ENCODE assay signal across 8 mouse cellular contexts in genomic region chr5:140701661-140702060, GRCm38 (mm10). TPM values are rescaled to one million over a fixed set of nuclear protein-coding genes. Genes with fewer than 3 reads are reported as not detected.
DNase-seq lines count a peak whose midpoint lies in the region; ATAC-seq and TF ChIP-seq lines count a peak whose summit lies in the region.

No protein-coding gene starts in this region.

- no peak for TF ChIP-seq EP300 in liver, postnatal 0 days (IDR thresholded peaks at IDR 0.05; ENCODE audit: low read depth)

- peak overlapping the region; percentile 73 for H3K9ac ChIP-seq in liver, postnatal 0 days (replicated peaks)

- peaks cover 33% of the 10 kb centered on the region for H3K36me3 ChIP-seq in hindbrain, embryonic 10.5 days
- no peaks in the 10 kb centered on the region; the same call in 1 of the 2 replicates for H3K36me3 ChIP-seq in liver, postnatal 0 days (replicated peaks; ENCODE audit: insufficient read depth, low read length)

- no peaks in the 10 kb centered on the region for H3K27me3 ChIP-seq in hindbrain, embryonic 10.5 days (ENCODE audit: insufficient read depth, poor library complexity, severe bottlenecking)
- no peaks in the 10 kb centered on the region for H3K27me3 ChIP-seq in liver, postnatal 0 days (ENCODE audit: insufficient read depth, low read length)

- 0% methylated on average over 25 of the region's 25 CpGs for WGBS in hindbrain, embryonic 10.5 days
- under 1% methylated on average over 25 of the region's 25 CpGs for WGBS in liver, postnatal 0 days (ENCODE audit: insufficient replicate concordance)

- intact Hi-C loops in left cerebral cortex, postnatal 36 days (cut with DNase I), result no loop called here

- no peaks in the 10 kb centered on the region for H3K9me3 ChIP-seq in hindbrain, embryonic 10.5 days
- H3K9me3 ChIP-seq in liver, postnatal 0 days (ENCODE audit: low read length), result no peaks in the 10 kb centered on the region

- peak overlapping the region; percentile 95 for H3K4me3 ChIP-seq in layer of hippocampus, adult 2 months
- peak overlapping the region; percentile 83 for H3K4me3 ChIP-seq in hindbrain, embryonic 10.5 days
- H3K4me3 ChIP-seq in liver, postnatal 0 days (ENCODE audit: low read depth, low read length), result peak overlapping the region; percentile 74

- DNase-seq in layer of hippocampus, adult 2 months (ENCODE audit: low spot score in 2 of 2), result no peak
- no peak for DNase-seq in layer of hippocampus, adult 9-11 months
- DNase-seq in adipocyte (ENCODE audit: low spot score), result peak; percentile 44
- no peak for DNase-seq in hindbrain, embryonic 10.5 days (ENCODE audit: low spot score)
- DNase-seq in liver, postnatal 0 days, result no peak
- DNase-seq in ovary, postnatal 10 days (ENCODE audit: low spot score), result no peak
- DNase-seq in left cerebral cortex, postnatal 36 days (ENCODE audit: low spot score in 2 of 2), result no peak

- TF ChIP-seq CTCF in layer of hippocampus, adult 2 months (conservative IDR thresholded peaks at IDR 0.05), result no peak
- no peak for TF ChIP-seq CTCF in liver, postnatal 0 days (IDR thresholded peaks at IDR 0.05; ENCODE audit: low read depth)

- peak; percentile 1 for ATAC-seq in liver, postnatal 0 days
- no peak; the same call in 1 of the 2 replicates for ATAC-seq in cerebellum, adult (ENCODE audit: insufficient number of reproducible peaks, low FRiP score, low TSS enrichment)

- H3K4me2 ChIP-seq in liver, postnatal 0 days (ENCODE audit: low read depth, low read length), result peak overlapping the region; percentile 98

- H3K4me1 ChIP-seq in hindbrain, embryonic 10.5 days (replicated peaks), result peaks cover 64% of the 10 kb centered on the region
- peaks cover 42% of the 10 kb centered on the region for H3K4me1 ChIP-seq in liver, postnatal 0 days (ENCODE audit: insufficient read depth)

- peak overlapping the region; percentile 98 for H3K27ac ChIP-seq in layer of hippocampus, adult 2 months
- H3K27ac ChIP-seq in hindbrain, embryonic 10.5 days, result peak overlapping the region; percentile 94
- peak overlapping the region; percentile 76 for H3K27ac ChIP-seq in liver, postnatal 0 days (ENCODE audit: low read depth)

RNA-seq across cellular contexts. Expression of gene Iqce, which starts 0.5 kb away (rescaled TPM):
- 10 to 100 TPM; 46.2 to 57.9 TPM for total RNA-seq in layer of hippocampus, adult 2 months (2021)
- polyA plus RNA-seq in hindbrain, embryonic 10.5 days (2016; fragmentation: Nextera tagmentation; extraction: Ambion mirVana), result 24.5 and 29.1 TPM in 2 replicates
- polyA plus RNA-seq in liver, postnatal 0 days (2015; fragmentation: Nextera tagmentation; extraction: Ambion mirVana), result 3.6 and 4.2 TPM in 2 replicates
- total RNA-seq in left cerebral cortex, postnatal 36 days (2021), result 10 to 100 TPM; 44.6 to 60.1 TPM

RNA-seq across cellular contexts. Expression of gene Brat1, which starts 3.1 kb away (rescaled TPM):
- total RNA-seq in layer of hippocampus, adult 2 months (2021), result 10 to 100 TPM; 20.2 to 21.1 TPM
- polyA plus RNA-seq in hindbrain, embryonic 10.5 days (2016; fragmentation: Nextera tagmentation; extraction: Ambion mirVana), result 24.6 and 25.1 TPM in 2 replicates
- 4.7 and 4.9 TPM in 2 replicates for polyA plus RNA-seq in liver, postnatal 0 days (2015; fragmentation: Nextera tagmentation; extraction: Ambion mirVana)
- 10 to 100 TPM; 20.4 to 21.9 TPM for total RNA-seq in left cerebral cortex, postnatal 36 days (2021)

RNA-seq across cellular contexts. Expression of gene Amz1, which starts 22.3 kb away (rescaled TPM):
- total RNA-seq in layer of hippocampus, adult 2 months (2021), result 10 to 100 TPM; 13.8 to 13.9 TPM
- polyA plus RNA-seq in hindbrain, embryonic 10.5 days (2016; fragmentation: Nextera tagmentation; extraction: Ambion mirVana), result 0.87 and 1.5 TPM in 2 replicates
- polyA plus RNA-seq in liver, postnatal 0 days (2015; fragmentation: Nextera tagmentation; extraction: Ambion mirVana), result 2.1 and 2.2 TPM in 2 replicates
- total RNA-seq in left cerebral cortex, postnatal 36 days (2021), result 10 to 100 TPM; 16.6 to 24.8 TPM

RNA-seq across cellular contexts. Expression of gene Ttyh3, which starts 52.8 kb away (rescaled TPM):
- 100 to 1,000 TPM; 187 to 201 TPM for total RNA-seq in layer of hippocampus, adult 2 months (2021)
- polyA plus RNA-seq in hindbrain, embryonic 10.5 days (2016; fragmentation: Nextera tagmentation; extraction: Ambion mirVana), result 32.1 and 52.5 TPM in 2 replicates
- polyA plus RNA-seq in liver, postnatal 0 days (2015; fragmentation: Nextera tagmentation; extraction: Ambion mirVana), result 5.2 and 6.5 TPM in 2 replicates
- 100 to 1,000 TPM; 257 to 267 TPM for total RNA-seq in left cerebral cortex, postnatal 36 days (2021)
